Mouse (Mus musculus) forebrain, embryonic 11.5 days (tissue): ENCODE data around the gene Ppp2r3a. TPM values are rescaled to one million over a fixed set of nuclear protein-coding genes. Genes with fewer than 3 reads are reported as not detected.

Experiments
- ATAC-seq: fragments of 200-750 bp; cut with Nextera tagmentation; replicated peaks from 2 replicates; pipeline ENCODE4 v1.8.0; 2017; ENCODE audit warnings: moderate TSS enrichment; ENCODE audit not compliant: low FRiP score
- DNase-seq: peaks from one replicate; pipeline ENCODE4 v3.0.0-alpha.2; 2017; ENCODE audit warnings: low spot score
- H3K27ac ChIP-seq: fragments of 300-500 bp; sonication (generic); 2 replicates; pipeline ENCODE4 v1.5.1; 2014; ENCODE audit warnings: low read depth, low read length
- H3K27me3 ChIP-seq: fragments of 300-500 bp; sonication (generic); 2 replicates; pipeline ENCODE4 v1.6.1; 2014; ENCODE audit warnings: mild to moderate bottlenecking, low read length, mixed read lengths; ENCODE audit not compliant: control insufficient read depth, insufficient read depth
- H3K36me3 ChIP-seq: fragments of 300-500 bp; sonication (generic); 2 replicates; pipeline ENCODE4 v1.6.1; 2014; ENCODE audit warnings: mild to moderate bottlenecking, low read length, moderate library complexity, mixed read lengths; ENCODE audit not compliant: control insufficient read depth, insufficient read depth
- H3K4me1 ChIP-seq: fragments of 300-500 bp; sonication (generic); replicated peaks from 2 replicates; pipeline ENCODE4 v1.6.1; 2014; ENCODE audit warnings: low read length, mixed read lengths; ENCODE audit not compliant: control insufficient read depth, insufficient read depth
- H3K4me2 ChIP-seq: fragments of 300-500 bp; sonication (generic); 2 replicates; pipeline ENCODE4 v1.6.1; 2014; ENCODE audit warnings: low read depth, mild to moderate bottlenecking, low read length, moderate library complexity, mixed read lengths; ENCODE audit not compliant: severe bottlenecking
- H3K4me3 ChIP-seq: fragments of 300-500 bp; sonication (generic); 2 replicates; pipeline ENCODE4 v1.5.1; 2014; ENCODE audit warnings: low read depth, low read length
- H3K9ac ChIP-seq: fragments of 300-500 bp; sonication (generic); 2 replicates; pipeline ENCODE4 v1.6.1; 2014; ENCODE audit warnings: low read length
- H3K9me3 ChIP-seq: fragments of 300-500 bp; sonication (generic); 2 replicates; pipeline ENCODE4 v1.6.1; 2016; ENCODE audit warnings: low read length, mixed read lengths; ENCODE audit not compliant: control insufficient read depth
- whole genome bisulfite sequencing: fragments of 180-500 bp; shearing (Covaris S2); extraction: QIAGEN DNeasy Blood & Tissue Kit; methylation state at CpG from one replicate; pipeline ENCODE4 v1.1.7; 2014; 5-methylcytosine and 5-hydroxymethylcytosine counted together
- polyA plus RNA-seq: library from polyadenylated mRNA; unstranded; fragments of >200 nt; fragmentation: Nextera tagmentation; extraction: Ambion mirVana; gene quantifications from 2 replicates; pipeline ENCODE4 v1.2.1, GENCODE M21; 2014

The Ppp2r3a gene
- polyA plus RNA-seq, 1 experiment from 2014 or later: 15.5 TPM

DNA sequence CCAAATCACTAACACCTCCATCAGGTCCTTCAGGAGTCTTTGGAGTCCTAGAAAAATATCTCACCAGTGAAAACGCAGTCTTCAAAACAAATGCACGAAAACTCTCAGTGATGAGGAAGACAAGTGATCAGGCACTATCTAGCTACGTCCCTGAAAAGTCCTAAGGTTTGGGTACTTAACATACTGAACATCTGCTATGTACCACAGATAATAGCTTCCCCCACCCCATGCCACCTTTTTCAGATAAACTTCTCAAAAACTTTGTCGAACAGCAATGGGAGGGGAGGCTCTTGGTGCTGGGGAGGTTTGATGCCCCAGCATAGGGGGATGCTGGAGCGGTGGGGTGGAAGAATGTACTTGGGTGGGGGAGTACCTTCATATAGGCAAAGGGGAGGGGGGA lies 6.1 kb downstream of the Ppp2r3a start:
- WGBS: 92% methylated on average over 5 of the region's 5 CpGs
- no peak overlapping the region for H3K9ac ChIP-seq
- ATAC-seq: no peak
- no peak overlapping the region for H3K4me2 ChIP-seq
- no peaks in the 10 kb centered on the region for H3K36me3 ChIP-seq
- H3K27me3 ChIP-seq: no peaks in the 10 kb centered on the region
- no peak overlapping the region for H3K4me3 ChIP-seq
- DNase-seq: no peak
- H3K9me3 ChIP-seq: no peaks in the 10 kb centered on the region
- no peak overlapping the region for H3K27ac ChIP-seq
- no peaks in the 10 kb centered on the region; the same call in 1 of the 2 replicates for H3K4me1 ChIP-seq

DNA sequence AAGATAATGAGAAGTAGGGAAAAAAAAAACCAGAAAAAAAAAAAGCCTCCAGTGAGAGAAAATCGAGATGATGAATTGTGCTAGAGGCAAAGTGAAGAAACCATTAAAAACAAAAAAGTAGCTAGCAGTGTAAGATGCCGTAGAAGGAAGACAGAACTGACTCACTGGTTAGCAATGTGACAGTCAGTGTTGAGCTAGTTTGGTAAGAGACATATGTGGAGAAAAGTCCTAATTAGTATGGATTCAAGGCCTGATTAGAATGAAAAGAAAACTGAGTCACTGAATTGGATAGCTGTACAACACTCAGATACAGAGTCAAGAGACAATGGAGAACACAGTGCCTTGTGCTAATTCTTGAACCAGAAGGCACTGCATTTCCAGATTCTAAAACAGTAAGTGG lies 7.9 kb downstream of the Ppp2r3a start:
- Histone ChIP-seq H3K27me3 (no peaks in the 10 kb centered on the region), H3K4me1 (no peaks in the 10 kb centered on the region), H3K4me2 (no peak overlapping the region), H3K4me3 (no peak overlapping the region), H3K27ac (no peak overlapping the region), H3K36me3 (no peaks in the 10 kb centered on the region), H3K9me3 (no peaks in the 10 kb centered on the region), H3K9ac (no peak overlapping the region)
- no peak for ATAC-seq
- no peak for DNase-seq
- 78% methylated on average over 2 of the region's 2 CpGs for WGBS

DNA sequence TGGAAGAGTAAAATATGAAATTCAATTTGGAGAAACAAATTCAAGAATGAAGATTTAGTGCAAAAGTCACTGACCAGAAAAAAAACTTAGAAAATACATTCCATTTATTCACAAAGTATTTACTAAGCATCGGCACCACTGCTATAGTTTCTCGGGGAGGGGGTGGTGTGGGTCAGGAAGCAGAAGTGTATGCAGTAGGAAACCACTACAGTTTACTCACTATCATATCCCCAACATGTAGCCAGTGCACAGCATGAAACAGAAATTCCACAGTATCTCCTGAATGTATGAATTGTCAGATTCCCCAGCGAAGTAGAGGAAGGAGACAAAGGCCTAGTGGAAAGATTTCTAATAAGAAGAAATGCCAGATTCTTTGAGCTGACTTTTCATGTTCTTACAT lies 11.4 kb downstream of the Ppp2r3a start:
- WGBS: 90% methylated on average over 3 of the region's 3 CpGs
- Histone ChIP-seq H3K9ac (no peak overlapping the region), H3K9me3 (no peaks in the 10 kb centered on the region), H3K27me3 (no peaks in the 10 kb centered on the region), H3K27ac (no peak overlapping the region), H3K4me2 (no peak overlapping the region), H3K36me3 (no peaks in the 10 kb centered on the region), H3K4me3 (no peak overlapping the region), H3K4me1 (no peaks in the 10 kb centered on the region)
- DNase-seq: no peak
- ATAC-seq: no peak

DNA sequence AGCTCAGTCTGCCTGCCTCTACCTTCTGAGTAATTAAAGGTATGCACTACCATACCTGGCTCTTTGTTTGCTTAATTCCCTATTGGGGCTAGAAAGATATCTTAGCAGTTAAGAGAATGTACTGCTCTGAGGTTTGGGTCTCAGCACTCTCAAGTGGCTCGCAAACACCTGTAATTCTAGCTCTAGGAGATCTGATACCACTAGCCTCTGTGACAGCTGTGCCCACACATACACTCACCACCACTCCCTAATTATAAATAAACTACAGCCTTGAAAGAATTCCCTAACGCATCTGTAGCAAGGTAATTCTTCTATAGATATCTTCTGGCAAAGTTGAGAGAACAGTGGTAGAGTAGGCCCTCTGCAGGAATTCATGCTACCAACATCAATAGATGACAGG lies 15.8 kb downstream of the Ppp2r3a start:
- no peak for DNase-seq
- Histone ChIP-seq H3K9me3 (no peaks in the 10 kb centered on the region), H3K27me3 (no peaks in the 10 kb centered on the region), H3K4me1 (no peaks in the 10 kb centered on the region), H3K27ac (no peak overlapping the region), H3K4me3 (no peak overlapping the region), H3K4me2 (no peak overlapping the region), H3K36me3 (no peaks in the 10 kb centered on the region), H3K9ac (no peak overlapping the region)
- 85% methylated on average over 2 of the region's 2 CpGs for WGBS
- no peak for ATAC-seq

DNA sequence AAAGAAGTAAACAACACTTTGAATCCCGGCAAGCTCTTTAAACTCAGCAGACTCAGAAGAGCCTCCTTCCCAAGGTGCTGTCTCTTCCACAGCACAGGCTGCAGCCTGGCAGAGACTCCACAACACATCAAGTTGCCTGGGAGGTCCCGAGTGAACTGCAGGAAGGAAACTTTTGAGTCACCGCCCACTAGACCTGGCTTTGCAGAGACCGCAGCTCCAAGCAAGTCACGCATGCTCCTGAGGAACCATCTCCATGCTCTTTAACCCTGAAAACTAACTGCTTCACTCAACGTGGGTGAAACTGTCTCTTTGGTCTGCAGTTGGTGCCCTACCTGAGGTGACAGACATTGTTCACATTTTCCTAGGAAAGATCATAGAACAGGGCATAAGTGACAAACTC lies 19.6 kb downstream of the Ppp2r3a start:
- H3K27ac ChIP-seq: no peak overlapping the region
- DNase-seq (no peak), ATAC-seq (no peak)
- no peaks in the 10 kb centered on the region for H3K9me3 ChIP-seq
- no peak overlapping the region for H3K9ac ChIP-seq
- H3K4me3 ChIP-seq: no peak overlapping the region
- H3K27me3 ChIP-seq: no peaks in the 10 kb centered on the region
- H3K36me3 ChIP-seq: no peaks in the 10 kb centered on the region
- H3K4me2 ChIP-seq: no peak overlapping the region
- 82% methylated on average over 6 of the region's 6 CpGs for WGBS
- no peaks in the 10 kb centered on the region for H3K4me1 ChIP-seq

DNA sequence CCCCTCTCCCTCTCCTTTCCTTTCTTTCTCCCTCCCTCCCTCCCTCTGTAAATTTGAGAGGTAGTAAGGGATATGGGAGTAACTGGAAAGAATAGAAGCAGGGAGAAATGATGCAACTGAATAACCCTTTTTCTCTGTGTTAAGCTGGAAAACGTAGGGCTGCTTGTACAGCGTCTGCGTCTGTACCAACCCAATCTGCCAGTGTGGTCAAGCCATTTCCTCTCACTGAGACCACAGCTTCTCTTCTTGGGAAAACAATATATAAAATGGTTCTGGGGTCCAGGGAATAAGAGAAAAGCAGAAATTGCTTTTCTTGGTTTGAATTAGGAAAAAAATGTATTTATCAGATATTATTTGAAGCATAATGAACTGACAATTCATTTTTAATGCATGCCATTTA lies 21.6 kb downstream of the Ppp2r3a start:
- Histone ChIP-seq H3K9me3 (no peaks in the 10 kb centered on the region), H3K4me2 (no peak overlapping the region), H3K27me3 (no peaks in the 10 kb centered on the region), H3K27ac (no peak overlapping the region), H3K4me1 (no peaks in the 10 kb centered on the region), H3K36me3 (no peaks in the 10 kb centered on the region), H3K4me3 (no peak overlapping the region), H3K9ac (no peak overlapping the region)
- DNase-seq (no peak), ATAC-seq (no peak)
- 88% methylated on average over 3 of the region's 3 CpGs for WGBS

DNA sequence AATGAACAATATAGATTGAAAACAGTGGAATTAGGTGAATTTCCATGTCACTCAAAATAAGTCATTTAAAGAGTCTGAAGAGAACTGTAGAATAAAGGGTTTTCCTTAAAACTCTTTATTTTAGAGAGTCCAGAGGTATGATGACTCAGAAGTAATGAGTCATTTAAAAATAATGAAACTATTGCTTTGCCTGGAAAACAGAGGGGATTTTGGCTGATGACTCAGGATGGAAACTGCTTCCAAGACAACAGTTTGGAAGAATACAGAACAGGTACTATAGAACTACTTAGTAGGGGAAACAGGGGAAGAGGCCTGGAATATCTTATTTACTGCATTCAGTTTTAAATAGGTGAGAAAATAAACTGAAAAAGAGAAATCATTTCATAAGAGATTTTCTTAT lies 22.7 kb downstream of the Ppp2r3a start:
- no peaks in the 10 kb centered on the region for H3K27me3 ChIP-seq
- H3K4me2 ChIP-seq: no peak overlapping the region
- no peaks in the 10 kb centered on the region for H3K9me3 ChIP-seq
- H3K9ac ChIP-seq: no peak overlapping the region
- no peak overlapping the region for H3K27ac ChIP-seq
- no peaks in the 10 kb centered on the region for H3K4me1 ChIP-seq
- DNase-seq: no peak
- no peaks in the 10 kb centered on the region for H3K36me3 ChIP-seq
- no peak for ATAC-seq
- H3K4me3 ChIP-seq: no peak overlapping the region

DNA sequence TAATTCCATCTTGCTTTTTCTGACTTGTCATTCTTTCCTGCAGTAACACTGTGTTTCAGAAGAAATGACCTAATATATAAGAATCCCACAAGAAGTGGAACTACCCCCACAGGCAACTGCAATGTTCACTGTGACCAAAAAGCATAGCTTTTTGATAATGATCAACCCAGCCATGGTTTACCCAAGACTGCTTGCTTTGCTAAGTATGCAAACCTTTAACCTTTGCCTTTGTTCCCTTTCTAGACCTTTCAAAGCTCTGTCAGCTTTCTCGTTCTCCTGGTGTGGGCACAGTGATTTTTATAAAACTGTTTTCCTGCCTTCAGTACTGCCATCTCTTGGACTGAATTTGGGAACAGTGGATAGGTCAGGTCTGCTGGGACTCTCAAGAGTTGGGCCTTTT lies 43.6 kb downstream of the Ppp2r3a start:
- no peaks in the 10 kb centered on the region for H3K27me3 ChIP-seq
- H3K9me3 ChIP-seq: no peaks in the 10 kb centered on the region
- ATAC-seq (no peak), DNase-seq (no peak)
- H3K4me3 ChIP-seq: no peak overlapping the region
- no peaks in the 10 kb centered on the region for H3K36me3 ChIP-seq
- no peak overlapping the region for H3K9ac ChIP-seq
- no peak overlapping the region for H3K4me2 ChIP-seq
- no peak overlapping the region for H3K27ac ChIP-seq
- 51% methylated on average over 1 of the region's 1 CpGs for WGBS
- H3K4me1 ChIP-seq: no peaks in the 10 kb centered on the region

DNA sequence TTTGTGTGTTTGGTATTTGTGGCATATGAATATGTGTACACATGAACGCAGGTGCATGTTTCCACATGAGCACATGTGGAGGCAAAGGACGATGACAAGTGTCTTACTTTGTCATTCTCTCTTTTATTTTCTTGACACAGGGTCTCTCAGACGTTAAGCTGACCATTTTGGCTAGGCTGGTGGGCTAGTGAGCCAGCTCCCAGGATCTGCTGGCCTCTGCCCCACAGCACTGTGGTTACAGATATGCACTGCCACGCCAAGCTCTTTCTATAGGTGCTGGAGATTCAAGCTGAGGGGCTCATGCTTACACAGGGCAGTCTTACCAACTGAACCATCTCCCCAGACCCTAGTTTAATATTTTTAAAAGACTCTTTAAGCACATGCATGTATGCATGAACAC lies 45.1 kb downstream of the Ppp2r3a start:
- H3K9me3 ChIP-seq: no peaks in the 10 kb centered on the region
- no peak overlapping the region for H3K4me3 ChIP-seq
- H3K36me3 ChIP-seq: no peaks in the 10 kb centered on the region

More for the DNA sequence above, 45.1 kb downstream of the Ppp2r3a start:
- no peak for DNase-seq
- Histone ChIP-seq H3K4me2 (no peak overlapping the region), H3K27ac (no peak overlapping the region), H3K4me1 (no peaks in the 10 kb centered on the region), H3K27me3 (no peaks in the 10 kb centered on the region), H3K9ac (no peak overlapping the region)
- ATAC-seq: no peak
- 83% methylated on average over 4 of the region's 4 CpGs for WGBS
